Mouse (Mus musculus) gastrocnemius, adult 2 months (tissue): ENCODE data around the gene C1qtnf6. TPM values are rescaled to one million over a fixed set of nuclear protein-coding genes. Genes with fewer than 3 reads are reported as not detected.
A peak's percentile ranks its signal among the peaks of the same experiment; 100 is the strongest.

Experiments used
- DNase-seq: peaks from one replicate; pipeline ENCODE4 v3.0.0; 2022
- H3K27ac ChIP-seq: fragments of 200-600 bp; 2 replicates; pipeline ENCODE4 v1.8.1; 2022; ENCODE audit warnings: mild to moderate bottlenecking
- H3K4me3 ChIP-seq: fragments of 200-600 bp; 2 replicates; pipeline ENCODE4 v1.8.1; 2022; ENCODE audit warnings: mild to moderate bottlenecking, moderate library complexity
- CTCF ChIP-seq: fragments of 200-600 bp; IDR thresholded peaks from 2 replicates; pipeline ENCODE4 v1.8.1; 2022; ENCODE audit warnings: antibody characterized with exemption, mild to moderate bottlenecking, moderate library complexity
- intact Hi-C: fragments of 180-260 bp; cut with DNase I; formaldehyde crosslinking; loops from one replicate; pipeline ENCODE4 v1.15.1; 2025
- total RNA-seq, 2 experiments: library from RNA; stranded (reverse); gene quantifications; 2 replicates each; pipeline ENCODE4 v1.2.3; 2021

The C1qtnf6 gene
- total RNA-seq, 2 experiments from 2014 or later, result 2.7 to 7.6 TPM

GRCm38 (mm10) chr15:78480991-78481390, 50.2 kb downstream of the C1qtnf6 start:
- intact Hi-C loops, result no loop called here
- no peak overlapping the region for H3K4me3 ChIP-seq
- no peak overlapping the region for H3K27ac ChIP-seq
- no peak for TF ChIP-seq CTCF
- DNase-seq, result no peak

- H3K27ac ChIP-seq, result no peak overlapping the region
- TF ChIP-seq CTCF, result no peak
- intact Hi-C loops, result no loop called here
- H3K4me3 ChIP-seq, result no peak overlapping the region
- no peak for DNase-seq
Observed at GRCm38 (mm10) chr15:78480111-78480510, 51.1 kb downstream of the C1qtnf6 start.

- intact Hi-C loops, result no loop called here
- Histone ChIP-seq H3K4me3 (no peak overlapping the region), H3K27ac (no peak overlapping the region)
- no peak for TF ChIP-seq CTCF
- peak; percentile 29 for DNase-seq
Observed at GRCm38 (mm10) chr15:78479470-78479869, 51.7 kb downstream of the C1qtnf6 start.

- DNase-seq, result no peak
- Histone ChIP-seq H3K4me3 (no peak overlapping the region), H3K27ac (no peak overlapping the region)
- intact Hi-C loops, result no loop called here
- TF ChIP-seq CTCF, result no peak
Observed at GRCm38 (mm10) chr15:78478073-78478472, 53.1 kb downstream of the C1qtnf6 start.

- intact Hi-C loops, result no loop called here
- no peak for TF ChIP-seq CTCF
- DNase-seq, result no peak
- Histone ChIP-seq H3K27ac (no peak overlapping the region), H3K4me3 (no peak overlapping the region)
Observed at GRCm38 (mm10) chr15:78476878-78477277, 54.3 kb downstream of the C1qtnf6 start.

GRCm38 (mm10) chr15:78475604-78476031, 55.6 kb downstream of the C1qtnf6 start:
- intact Hi-C loops, result no loop called here
- H3K27ac ChIP-seq, result no peak overlapping the region
- TF ChIP-seq CTCF, result no peak
- no peak for DNase-seq
- no peak overlapping the region for H3K4me3 ChIP-seq

- DNase-seq, result no peak
- Histone ChIP-seq H3K4me3 (no peak overlapping the region), H3K27ac (no peak overlapping the region)
- TF ChIP-seq CTCF, result no peak
- intact Hi-C loops, result no loop called here
Observed at GRCm38 (mm10) chr15:78473442-78473841, 57.8 kb downstream of the C1qtnf6 start.

Other genes starting within 250 kb of the C1qtnf6 start
- under 1 TPM; 0.66 to 0.78 TPM for gene Csf2rb2, start 225.7 kb downstream of the C1qtnf6 start, total RNA-seq
- 1 to 10 TPM in 1 of 2 experiments, under 1 TPM in 1; 0.86 to 1.0 TPM for gene Csf2rb, start 205.7 kb downstream of the C1qtnf6 start, total RNA-seq
- gene Tex33, start 135.5 kb downstream of the C1qtnf6 start, total RNA-seq, result not detected
- 10 to 100 TPM; 18.2 to 18.8 TPM for gene Tst, start 125.5 kb downstream of the C1qtnf6 start, total RNA-seq
- gene Mpst, start 125.0 kb downstream of the C1qtnf6 start, total RNA-seq, result 10 to 100 TPM; 61.9 to 66.9 TPM
- gene Kctd17, start 102.9 kb downstream of the C1qtnf6 start, total RNA-seq, result 10 to 100 TPM in 1 of 2 experiments, 1 to 10 TPM in 1; 8.9 to 17.2 TPM
- not detected for gene Tmprss6, start 62.8 kb downstream of the C1qtnf6 start, total RNA-seq
- gene Il2rb, start 36.1 kb downstream of the C1qtnf6 start, total RNA-seq, result not detected
- under 1 TPM in 1 of 2 experiments, not detected in 1; 0.05 TPM for gene Sstr3, start 13.3 kb upstream of the C1qtnf6 start, total RNA-seq
- gene Rac2, start 41.4 kb upstream of the C1qtnf6 start, total RNA-seq, result 1 to 10 TPM; 1.4 to 1.7 TPM
- gene Cyth4, start 65.6 kb upstream of the C1qtnf6 start, total RNA-seq, result 1 to 10 TPM; 1.9 TPM
- gene Elfn2, start 187.4 kb upstream of the C1qtnf6 start, total RNA-seq, result under 1 TPM in 1 of 2 experiments, not detected in 1; 0.03 TPM
- 1 to 10 TPM; 2.6 to 3.1 TPM for gene Mfng, start 242.1 kb upstream of the C1qtnf6 start, total RNA-seq